Mouse (Mus musculus) cortical plate, adult 2 months (tissue): ENCODE measurements around the gene Aldh3b2. TPM values are rescaled to one million over a fixed set of nuclear protein-coding genes. Genes with fewer than 3 reads are reported as not detected.
A peak's percentile ranks its signal among the peaks of the same experiment; 100 is the strongest.

Experiments
- H3K27ac ChIP-seq: fragments of 200-500 bp; 2 replicates; pipeline ENCODE4 v1.5.1; 2012; ENCODE audit warnings: low read length, control low read depth, inconsistent platforms; ENCODE audit not compliant: insufficient read depth
- H3K4me1 ChIP-seq: fragments of 200-500 bp; 2 replicates; pipeline ENCODE4 v1.6.1; 2011; ENCODE audit warnings: low read length; ENCODE audit not compliant: control insufficient read depth, insufficient read depth
- H3K4me3 ChIP-seq: fragments of 200-500 bp; 2 replicates; pipeline ENCODE4 v1.5.1; 2011; ENCODE audit warnings: mild to moderate bottlenecking, low read length, control low read depth; ENCODE audit not compliant: insufficient read depth
- CTCF ChIP-seq: fragments of 200-500 bp; IDR thresholded peaks from 2 replicates; pipeline ENCODE4 v1.5.1; 2011; ENCODE audit warnings: mild to moderate bottlenecking, control low read depth, low read length; ENCODE audit not compliant: insufficient read depth; ENCODE audit errors: extremely low read depth
- POLR2A ChIP-seq: fragments of 200-500 bp; IDR thresholded peaks from 2 replicates; pipeline ENCODE4 v1.6.1; 2011; ENCODE audit warnings: mild to moderate bottlenecking, low read length, control low read depth; ENCODE audit not compliant: insufficient read depth; ENCODE audit errors: extremely low read depth
- polyA plus RNA-seq: library from polyadenylated mRNA; depleted of rRNA; stranded (reverse); fragments of >200 nt; gene quantifications from 2 replicates; pipeline ENCODE4 v1.2.3, GENCODE M21; 2012

The Aldh3b2 gene
- polyA plus RNA-seq, 1 experiment, result 2.1 TPM

GRCm38 (mm10) chr19:3994932-3995331 is 22.8 kb downstream of the Aldh3b2 start:
- Histone ChIP-seq H3K4me1 (no peaks in the 10 kb centered on the region), H3K27ac (no peak overlapping the region), H3K4me3 (no peak overlapping the region)
- TF ChIP-seq CTCF, result no peak
- TF ChIP-seq POLR2A, result no peak

GRCm38 (mm10) chr19:3995505-3995904 is 23.4 kb downstream of the Aldh3b2 start:
- no peak overlapping the region for H3K4me3 ChIP-seq
- no peak overlapping the region for H3K27ac ChIP-seq
- no peaks in the 10 kb centered on the region for H3K4me1 ChIP-seq
- TF ChIP-seq POLR2A, result no peak
- no peak for TF ChIP-seq CTCF

GRCm38 (mm10) chr19:3996106-3996505 is 24.0 kb downstream of the Aldh3b2 start:
- Histone ChIP-seq H3K27ac (no peak overlapping the region), H3K4me1 (no peaks in the 10 kb centered on the region), H3K4me3 (no peak overlapping the region)
- TF ChIP-seq CTCF (no peak), POLR2A (no peak)

GRCm38 (mm10) chr19:3996747-3997146 is 24.6 kb downstream of the Aldh3b2 start:
- TF ChIP-seq CTCF (no peak), POLR2A (no peak)
- H3K4me1 ChIP-seq, result no peaks in the 10 kb centered on the region
- H3K4me3 ChIP-seq, result no peak overlapping the region
- H3K27ac ChIP-seq, result no peak overlapping the region

GRCm38 (mm10) chr19:3997231-3997630 is 25.1 kb downstream of the Aldh3b2 start:
- H3K4me3 ChIP-seq, result no peak overlapping the region
- H3K4me1 ChIP-seq, result no peaks in the 10 kb centered on the region
- no peak for TF ChIP-seq CTCF
- no peak for TF ChIP-seq POLR2A
- H3K27ac ChIP-seq, result no peak overlapping the region

GRCm38 (mm10) chr19:3998335-3998734 is 26.2 kb downstream of the Aldh3b2 start:
- Histone ChIP-seq H3K4me1 (no peaks in the 10 kb centered on the region), H3K27ac (no peak overlapping the region), H3K4me3 (no peak overlapping the region)
- TF ChIP-seq POLR2A, result no peak
- no peak for TF ChIP-seq CTCF

GRCm38 (mm10) chr19:3999121-3999730 is 27.1 kb downstream of the Aldh3b2 start:
- no peak overlapping the region for H3K4me3 ChIP-seq
- H3K27ac ChIP-seq, result no peak overlapping the region
- TF ChIP-seq POLR2A (no peak), CTCF (no peak)
- H3K4me1 ChIP-seq, result no peaks in the 10 kb centered on the region

GRCm38 (mm10) chr19:4000119-4000900 is 28.2 kb downstream of the Aldh3b2 start, which contains the start of the genes Nudt8 and Gm49405:
TSS of gene Nudt8 (plus strand) at chr19:4000580.
TSS of gene Gm49405 (plus strand) at chr19:4000626.
- TF ChIP-seq CTCF (peak; percentile 75), POLR2A (peak; percentile 75; the same call in 1 of the 2 replicates)

GRCm38 (mm10) chr19:4000949-4001525 is 28.9 kb downstream of the Aldh3b2 start:
- TF ChIP-seq CTCF (no peak), POLR2A (no peak)
- Histone ChIP-seq H3K4me1 (no peaks in the 10 kb centered on the region), H3K27ac (no peak overlapping the region), H3K4me3 (peak overlapping the region; percentile 51)

More at GRCm38 (mm10) chr19:4000119-4000900, 28.2 kb downstream of the Aldh3b2 start, which contains the start of the genes Nudt8 and Gm49405:
- H3K27ac ChIP-seq, result peak within 1 kb of the TSS; percentile 88
- H3K4me1 ChIP-seq, result no peaks in the 10 kb centered on the region
- peak within 1 kb of the TSS; percentile 51 for H3K4me3 ChIP-seq
